Mouse (Mus musculus): ENCODE measurements around the gene S1pr4. TPM values are rescaled to one million over a fixed set of nuclear protein-coding genes. Genes with fewer than 3 reads are reported as not detected.

Gene S1pr4
- polyA plus RNA-seq, 1 experiment = not detected

- Histone ChIP-seq H3K4me3 (no peak overlapping the region), H3K27me3 (ENCODE audit: control insufficient read depth, insufficient read depth, insufficient read length) (peaks cover 6% of the 10 kb centered on the region), H3K4me2 (ENCODE audit: low read depth) (no peak overlapping the region), H3ac (ENCODE audit: control insufficient read depth, insufficient read length) (no peak overlapping the region), H3K79me2 (ENCODE audit: control insufficient read depth, insufficient read depth) (no peaks in the 10 kb centered on the region), H3K36me3 (ENCODE audit: control insufficient read depth, insufficient read depth) (no peaks in the 10 kb centered on the region)
- no peak for TF ChIP-seq MAX (IDR thresholded peaks at IDR 0.05; ENCODE audit: low read depth)
- no peak for TF ChIP-seq TCF3 (IDR thresholded peaks at IDR 0.05; ENCODE audit: insufficient read length, low read depth)
- TF ChIP-seq MYOG (IDR thresholded peaks at IDR 0.05; ENCODE audit: control insufficient read depth in 1 of 3, insufficient read depth in 1 of 3, insufficient read length in 2 of 3, low read depth in 2 of 3) = no peak
- TF ChIP-seq E2F4 (IDR thresholded peaks at IDR 0.05; ENCODE audit: insufficient read depth) = no peak
- no peak for TF ChIP-seq POLR2AphosphoS2 (IDR thresholded peaks at IDR 0.05; ENCODE audit: insufficient read length, low read depth)
- no peak for TF ChIP-seq POLR2A (IDR thresholded peaks at IDR 0.05; ENCODE audit: insufficient read length, low read depth)
- no peak for TF ChIP-seq USF1 (IDR thresholded peaks at IDR 0.05; ENCODE audit: low read depth)
- TF ChIP-seq REST (IDR thresholded peaks at IDR 0.05; ENCODE audit: insufficient read depth, insufficient read length) = no peak
- no peak for TF ChIP-seq SRF (IDR thresholded peaks at IDR 0.05; ENCODE audit: control insufficient read depth, insufficient read length, low read depth)
- TF ChIP-seq CEBPB (IDR thresholded peaks at IDR 0.05; ENCODE audit: insufficient read depth, poor library complexity, severe bottlenecking) = no peak
- no peak for TF ChIP-seq MYOD1 (IDR thresholded peaks at IDR 0.05; ENCODE audit: control insufficient read depth in 1 of 3, insufficient read length in 2 of 3, low read depth in 2 of 3)
- no peak for TF ChIP-seq TCF12 (IDR thresholded peaks at IDR 0.05; ENCODE audit: insufficient read depth, poor library complexity, severe bottlenecking)
Observed at GRCm38 (mm10) chr10:81461673-81462414, 38.1 kb downstream of the S1pr4 start.

- Histone ChIP-seq H3K4me2 (ENCODE audit: low read depth) (no peak overlapping the region), H3K27me3 (ENCODE audit: control insufficient read depth, insufficient read depth, insufficient read length) (no peaks in the 10 kb centered on the region), H3ac (ENCODE audit: control insufficient read depth, insufficient read length) (no peak overlapping the region), H3K79me2 (ENCODE audit: control insufficient read depth, insufficient read depth) (no peaks in the 10 kb centered on the region), H3K36me3 (ENCODE audit: control insufficient read depth, insufficient read depth) (no peaks in the 10 kb centered on the region), H3K4me3 (no peak overlapping the region)
- TF ChIP-seq REST (IDR thresholded peaks at IDR 0.05; ENCODE audit: insufficient read depth, insufficient read length) = no peak
- no peak for TF ChIP-seq SRF (IDR thresholded peaks at IDR 0.05; ENCODE audit: control insufficient read depth, insufficient read length, low read depth)
- no peak for TF ChIP-seq TCF3 (IDR thresholded peaks at IDR 0.05; ENCODE audit: insufficient read length, low read depth)
- TF ChIP-seq MYOD1 (IDR thresholded peaks at IDR 0.05; ENCODE audit: control insufficient read depth in 1 of 3, insufficient read length in 2 of 3, low read depth in 2 of 3) = no peak
- TF ChIP-seq CEBPB (IDR thresholded peaks at IDR 0.05; ENCODE audit: insufficient read depth, poor library complexity, severe bottlenecking) = no peak
- TF ChIP-seq POLR2A (IDR thresholded peaks at IDR 0.05; ENCODE audit: insufficient read length, low read depth) = no peak
- TF ChIP-seq MYOG (IDR thresholded peaks at IDR 0.05; ENCODE audit: control insufficient read depth in 1 of 3, insufficient read depth in 1 of 3, insufficient read length in 2 of 3, low read depth in 2 of 3) = no peak
- TF ChIP-seq USF1 (IDR thresholded peaks at IDR 0.05; ENCODE audit: low read depth) = no peak
- TF ChIP-seq TCF12 (IDR thresholded peaks at IDR 0.05; ENCODE audit: insufficient read depth, poor library complexity, severe bottlenecking) = no peak
- no peak for TF ChIP-seq E2F4 (IDR thresholded peaks at IDR 0.05; ENCODE audit: insufficient read depth)
- no peak for TF ChIP-seq POLR2AphosphoS2 (IDR thresholded peaks at IDR 0.05; ENCODE audit: insufficient read length, low read depth)
- TF ChIP-seq MAX (IDR thresholded peaks at IDR 0.05; ENCODE audit: low read depth) = no peak
Observed at GRCm38 (mm10) chr10:81460951-81461350, 39.0 kb downstream of the S1pr4 start.

GRCm38 (mm10) chr10:81460471-81460870, 39.5 kb downstream of the S1pr4 start:
- no peaks in the 10 kb centered on the region for H3K79me2 ChIP-seq (ENCODE audit: control insufficient read depth, insufficient read depth)
- H3K4me3 ChIP-seq = no peak overlapping the region
- no peak overlapping the region for H3ac ChIP-seq (ENCODE audit: control insufficient read depth, insufficient read length)
- TF ChIP-seq SRF (IDR thresholded peaks at IDR 0.05; ENCODE audit: control insufficient read depth, insufficient read length, low read depth) = no peak
- no peak for TF ChIP-seq REST (IDR thresholded peaks at IDR 0.05; ENCODE audit: insufficient read depth, insufficient read length)
- TF ChIP-seq MAX (IDR thresholded peaks at IDR 0.05; ENCODE audit: low read depth) = no peak
- no peak for TF ChIP-seq TCF3 (IDR thresholded peaks at IDR 0.05; ENCODE audit: insufficient read length, low read depth)
- no peak for TF ChIP-seq MYOD1 (IDR thresholded peaks at IDR 0.05; ENCODE audit: control insufficient read depth in 1 of 3, insufficient read length in 2 of 3, low read depth in 2 of 3)
- no peak for TF ChIP-seq CEBPB (IDR thresholded peaks at IDR 0.05; ENCODE audit: insufficient read depth, poor library complexity, severe bottlenecking)
- TF ChIP-seq TCF12 (IDR thresholded peaks at IDR 0.05; ENCODE audit: insufficient read depth, poor library complexity, severe bottlenecking) = no peak
- no peak for TF ChIP-seq POLR2A (IDR thresholded peaks at IDR 0.05; ENCODE audit: insufficient read length, low read depth)
- TF ChIP-seq E2F4 (IDR thresholded peaks at IDR 0.05; ENCODE audit: insufficient read depth) = no peak
- no peak for TF ChIP-seq MYOG (IDR thresholded peaks at IDR 0.05; ENCODE audit: control insufficient read depth in 1 of 3, insufficient read depth in 1 of 3, insufficient read length in 2 of 3, low read depth in 2 of 3)
- no peak for TF ChIP-seq POLR2AphosphoS2 (IDR thresholded peaks at IDR 0.05; ENCODE audit: insufficient read length, low read depth)
- no peak for TF ChIP-seq USF1 (IDR thresholded peaks at IDR 0.05; ENCODE audit: low read depth)
- no peaks in the 10 kb centered on the region for H3K27me3 ChIP-seq (ENCODE audit: control insufficient read depth, insufficient read depth, insufficient read length)
- no peaks in the 10 kb centered on the region for H3K36me3 ChIP-seq (ENCODE audit: control insufficient read depth, insufficient read depth)
- H3K4me2 ChIP-seq (ENCODE audit: low read depth) = no peak overlapping the region

- no peaks in the 10 kb centered on the region for H3K79me2 ChIP-seq (ENCODE audit: control insufficient read depth, insufficient read depth)
- no peaks in the 10 kb centered on the region for H3K27me3 ChIP-seq (ENCODE audit: control insufficient read depth, insufficient read depth, insufficient read length)
- H3ac ChIP-seq (ENCODE audit: control insufficient read depth, insufficient read length) = no peak overlapping the region
- H3K4me3 ChIP-seq = no peak overlapping the region
- no peak for TF ChIP-seq REST (IDR thresholded peaks at IDR 0.05; ENCODE audit: insufficient read depth, insufficient read length)
- TF ChIP-seq POLR2A (IDR thresholded peaks at IDR 0.05; ENCODE audit: insufficient read length, low read depth) = no peak
- TF ChIP-seq MYOD1 (IDR thresholded peaks at IDR 0.05; ENCODE audit: control insufficient read depth in 1 of 3, insufficient read length in 2 of 3, low read depth in 2 of 3) = no peak
- TF ChIP-seq MYOG (IDR thresholded peaks at IDR 0.05; ENCODE audit: control insufficient read depth in 1 of 3, insufficient read depth in 1 of 3, insufficient read length in 2 of 3, low read depth in 2 of 3) = no peak
- no peak for TF ChIP-seq USF1 (IDR thresholded peaks at IDR 0.05; ENCODE audit: low read depth)
- no peak for TF ChIP-seq TCF3 (IDR thresholded peaks at IDR 0.05; ENCODE audit: insufficient read length, low read depth)
- no peak for TF ChIP-seq POLR2AphosphoS2 (IDR thresholded peaks at IDR 0.05; ENCODE audit: insufficient read length, low read depth)
- no peak for TF ChIP-seq CEBPB (IDR thresholded peaks at IDR 0.05; ENCODE audit: insufficient read depth, poor library complexity, severe bottlenecking)
- TF ChIP-seq SRF (IDR thresholded peaks at IDR 0.05; ENCODE audit: control insufficient read depth, insufficient read length, low read depth) = no peak
- H3K36me3 ChIP-seq (ENCODE audit: control insufficient read depth, insufficient read depth) = no peaks in the 10 kb centered on the region
- H3K4me2 ChIP-seq (ENCODE audit: low read depth) = no peak overlapping the region
Observed at GRCm38 (mm10) chr10:81459399-81459798, 40.5 kb downstream of the S1pr4 start.

Measured in myocyte (in vitro differentiated cells).